3 mouse cellular contexts compared by ENCODE assay signal in genomic region chrX:39721216-39721615, GRCm38 (mm10).
DNase-seq lines count a peak whose midpoint lies in the region.

No protein-coding gene starts in this region.

- peak; percentile 36 for DNase-seq in ES-CJ7 (ENCODE audit: low read depth, low spot score)
- peak; percentile 61 for DNase-seq in R1 (ENCODE audit: low read depth, low spot score)
- DNase-seq in ZHBTc4 (ENCODE audit: low read depth, low spot score): peak; percentile 55
